Mouse (Mus musculus) adrenal gland, postnatal 4 days (tissue): ENCODE data around the gene 4930558C23Rik. TPM values are rescaled to one million over a fixed set of nuclear protein-coding genes. Genes with fewer than 3 reads are reported as not detected.
"Not testable (repeated sequence)": the region's sequence is repeated elsewhere in the genome, so short reads cannot be mapped to it uniquely, and the experiment has no call there.

Source experiments
- DNase-seq, 2 experiments: peaks; one replicate each; pipeline ENCODE4 v3.0.0; 2021 to 2022; ENCODE audit warnings: low spot score in 2 of 2, mixed read lengths in 2 of 2
- total RNA-seq, 2 experiments: library from RNA; stranded (reverse); gene quantifications; 2 replicates each; pipeline ENCODE4 v1.2.3; 2021

4930558C23Rik gene
- total RNA-seq, 2 experiments from 2014 or later, result not detected

DNA sequence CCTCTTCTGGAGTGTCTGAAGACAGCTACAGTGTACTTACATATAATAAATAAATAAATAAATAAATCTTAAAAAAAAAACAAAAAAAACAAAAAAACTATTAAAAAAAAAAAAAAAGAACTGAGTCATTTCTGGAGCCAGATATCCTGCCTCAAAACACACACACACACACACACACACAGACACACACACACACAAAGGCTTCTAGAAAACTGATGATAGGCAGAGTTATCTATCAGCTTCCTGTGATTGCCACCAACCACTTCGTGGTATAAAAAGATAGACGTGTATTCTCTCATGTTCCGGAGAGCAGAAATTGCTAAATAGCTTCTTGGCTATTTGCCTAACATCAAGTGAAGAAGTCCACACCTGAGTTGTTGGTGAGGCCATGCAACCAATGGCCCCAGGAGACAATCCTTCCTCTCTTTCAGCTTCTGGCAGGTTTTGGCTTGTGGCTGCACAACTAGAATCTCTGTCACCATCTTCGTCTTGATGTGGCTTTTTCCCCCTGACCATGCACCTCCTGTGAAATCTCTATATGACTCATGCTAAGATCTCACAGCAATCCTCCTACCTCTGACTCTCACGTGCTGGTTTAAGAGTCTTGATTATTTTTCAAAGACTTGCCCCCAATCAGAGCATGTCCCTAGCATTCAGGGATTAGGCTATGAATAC lies 17.1 kb downstream of the 4930558C23Rik start:
- no peak for DNase-seq

DNA sequence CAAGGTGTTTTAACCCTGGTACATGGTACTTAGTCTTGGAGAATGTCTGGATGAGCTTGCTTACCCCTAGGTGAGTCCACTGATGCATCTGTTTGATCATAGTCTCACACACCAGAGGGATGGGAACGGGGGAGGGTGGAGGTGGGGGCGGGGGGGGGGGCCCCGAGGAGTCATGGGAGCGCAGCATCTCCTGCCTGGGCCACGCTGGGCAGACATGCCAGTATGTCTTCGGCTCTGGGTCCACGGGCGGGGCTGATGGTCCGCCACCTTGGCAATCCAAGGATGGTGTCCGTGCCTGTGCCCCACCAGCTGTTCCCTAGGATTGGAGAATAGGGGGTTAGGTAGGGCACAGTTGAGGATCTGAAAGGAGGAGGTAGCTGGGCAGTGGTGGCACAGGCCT lies 29.4 kb downstream of the 4930558C23Rik start:
- DNase-seq, result no peak

GRCm38 (mm10) chr3:95370101-95370500 lies 32.5 kb downstream of the 4930558C23Rik start:
- no peak for DNase-seq

DNA sequence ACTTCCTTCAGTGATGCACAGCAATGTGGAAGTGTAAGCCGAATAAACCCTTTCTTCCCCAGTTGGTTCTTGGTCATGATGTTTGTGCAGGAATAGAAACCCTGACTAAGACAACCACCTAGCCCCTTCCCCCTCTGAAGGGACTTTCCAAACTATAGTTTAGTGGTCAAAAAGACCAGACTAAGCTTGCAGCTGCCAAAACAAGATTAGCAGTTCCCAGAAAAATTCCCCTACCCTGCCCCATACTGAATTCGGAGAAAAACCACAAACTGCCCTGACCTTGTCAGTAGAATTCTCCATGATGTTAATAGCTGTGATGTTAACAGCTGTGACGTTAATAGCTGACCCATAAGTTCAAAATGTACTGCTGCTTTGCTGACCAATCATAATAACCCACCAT lies 42.4 kb downstream of the 4930558C23Rik start:
- not testable (repeated sequence) for DNase-seq

DNA sequence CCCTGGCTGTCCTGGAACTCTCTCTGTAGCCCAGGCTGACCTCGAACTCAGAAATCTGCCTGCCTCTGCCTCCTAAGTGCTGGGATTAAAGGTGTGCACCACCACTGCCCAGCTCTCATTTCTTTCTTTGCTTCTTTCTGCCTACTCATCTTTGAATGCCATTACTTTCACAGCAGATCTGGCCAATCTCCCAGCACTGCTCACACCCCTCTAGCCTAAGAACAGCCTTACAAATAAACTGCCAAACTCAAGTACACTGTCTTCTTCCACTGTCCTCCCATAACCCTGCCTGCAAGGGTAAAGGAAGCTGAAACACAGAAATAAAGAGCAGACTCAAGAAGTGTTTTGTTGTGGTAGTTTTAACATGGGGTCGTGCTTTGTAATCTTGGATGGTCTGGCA lies 44.9 kb downstream of the 4930558C23Rik start:
- DNase-seq, result no peak

- DNase-seq, result peak; percentile 89 to 92
Observed at GRCm38 (mm10) chr3:95356701-95357449, 45.8 kb downstream of the 4930558C23Rik start, which contains the start of gene Setdb1. Gene Setdb1 (minus strand): TSS chr3:95357202.

DNA sequence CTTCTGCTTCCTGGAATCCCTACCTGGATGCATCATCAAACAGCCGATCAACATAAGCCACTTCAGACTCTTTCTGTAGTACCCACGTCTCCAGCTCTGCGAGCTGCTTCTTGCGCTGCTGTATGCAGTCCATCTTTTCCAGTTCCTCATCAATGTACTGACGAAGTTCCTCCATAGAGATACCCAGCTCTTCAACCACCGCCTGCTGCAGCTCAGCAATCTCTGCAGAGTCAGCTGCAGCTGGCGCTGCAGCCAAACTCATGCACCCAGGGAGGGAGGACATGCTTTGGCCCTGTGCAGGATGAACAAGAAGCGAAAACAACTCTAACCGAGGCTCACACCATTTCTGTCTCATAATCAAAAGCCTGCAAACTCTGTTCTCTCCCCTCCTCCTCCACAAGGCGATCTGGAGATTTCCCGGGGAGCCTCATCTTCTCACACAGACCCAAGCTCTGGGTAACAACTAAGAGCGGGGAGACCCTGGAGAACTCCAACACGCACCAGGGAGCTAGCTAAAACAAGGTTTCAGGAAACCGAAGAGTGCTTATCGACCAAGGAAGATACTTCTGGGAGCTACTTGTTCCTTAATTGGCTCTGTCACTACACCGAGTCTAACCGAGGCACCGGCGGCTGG lies 46.6 kb downstream of the 4930558C23Rik start:
- DNase-seq, result not testable (repeated sequence)

DNA sequence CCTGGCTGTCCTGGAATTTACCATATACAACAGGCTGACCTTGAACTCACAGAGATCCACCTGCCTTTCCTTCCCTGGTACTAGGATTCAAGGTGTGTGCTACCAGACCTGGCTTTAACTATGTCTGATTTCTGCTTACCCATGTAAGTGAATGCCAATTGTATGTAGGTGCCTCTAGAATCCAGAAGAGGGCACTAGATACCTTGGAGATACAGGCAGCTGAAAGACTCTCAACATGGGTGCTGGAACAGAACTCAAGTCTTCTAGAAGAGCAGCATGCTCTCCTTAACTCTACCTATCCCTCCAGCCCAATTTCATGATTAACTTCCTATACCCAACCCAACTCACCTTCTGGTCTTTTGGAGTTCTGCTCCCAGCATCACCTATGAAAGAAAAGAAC lies 53.1 kb downstream of the 4930558C23Rik start:
- DNase-seq, result no peak

DNA sequence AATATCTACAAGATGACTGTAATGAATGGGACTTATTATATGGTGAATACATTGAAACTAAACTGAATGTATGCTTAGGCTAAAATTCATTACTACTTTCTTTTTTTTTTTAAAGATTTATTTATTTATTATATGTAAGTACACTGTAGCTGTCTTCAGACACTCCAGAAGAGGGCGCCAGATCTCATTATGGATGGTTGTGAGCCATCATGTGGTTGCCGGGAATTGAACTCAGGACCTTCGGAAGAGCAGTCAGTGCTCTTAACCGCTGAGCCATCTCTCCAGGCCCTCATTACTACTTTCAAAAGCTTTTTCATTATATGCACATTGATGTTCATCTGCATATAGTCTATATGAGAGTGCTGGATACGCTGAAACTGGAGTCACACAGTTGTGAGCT lies 54.3 kb downstream of the 4930558C23Rik start:
- not testable (repeated sequence) for DNase-seq

GRCm38 (mm10) chr3:95346454-95346853 lies 56.2 kb downstream of the 4930558C23Rik start:
- no peak for DNase-seq

GRCm38 (mm10) chr3:95343356-95344000 lies 59.2 kb downstream of the 4930558C23Rik start:
- DNase-seq, result not testable (repeated sequence)

GRCm38 (mm10) chr3:95338251-95338650 lies 64.4 kb downstream of the 4930558C23Rik start:
- no peak for DNase-seq

- DNase-seq, result no peak
Observed at GRCm38 (mm10) chr3:95337345-95337744, 65.3 kb downstream of the 4930558C23Rik start.

Other genes with a start within 250 kb of the 4930558C23Rik start
- 10 to 100 TPM; 15.3 to 15.4 TPM for gene Sema6c, start 242.4 kb downstream of the 4930558C23Rik start, total RNA-seq
- 10 to 100 TPM; 33.0 to 35.0 TPM for gene Gabpb2, start 184.9 kb downstream of the 4930558C23Rik start, total RNA-seq
- gene Cdc42se1, start 174.1 kb downstream of the 4930558C23Rik start, total RNA-seq, result 10 to 100 TPM; 82.6 to 93.1 TPM
- gene Mllt11, start 170.7 kb downstream of the 4930558C23Rik start, total RNA-seq, result 10 to 100 TPM; 18.5 to 26.7 TPM
- under 1 TPM; 0.17 to 0.25 TPM for gene Gm128, start 161.2 kb downstream of the 4930558C23Rik start, total RNA-seq
- gene Bnipl, start 151.6 kb downstream of the 4930558C23Rik start, total RNA-seq, result under 1 TPM in 1 of 2 experiments, not detected in 1; 0.90 TPM
- 100 to 1,000 TPM; 127 to 130 TPM for gene Mindy1, start 121.5 kb downstream of the 4930558C23Rik start, total RNA-seq
- 10 to 100 TPM; 31.6 to 32.7 TPM for gene Prune1, start 120.8 kb downstream of the 4930558C23Rik start, total RNA-seq
- gene Anxa9, start 95.7 kb downstream of the 4930558C23Rik start, total RNA-seq, result 1 to 10 TPM; 1.1 to 1.3 TPM
- gene Cers2, start 88.0 kb downstream of the 4930558C23Rik start, total RNA-seq, result 100 to 1,000 TPM; 145 to 147 TPM
- 10 to 100 TPM; 39.0 to 41.1 TPM for gene Setdb1, start 45.6 kb downstream of the 4930558C23Rik start, total RNA-seq
- gene Arnt, start 31.5 kb upstream of the 4930558C23Rik start, total RNA-seq, result 10 to 100 TPM; 76.4 to 76.5 TPM
- gene Ctsk, start 96.4 kb upstream of the 4930558C23Rik start, total RNA-seq, result 10 to 100 TPM; 18.8 to 24.2 TPM
- 10 to 100 TPM; 24.5 to 30.2 TPM for gene Ctss, start 123.9 kb upstream of the 4930558C23Rik start, total RNA-seq
- gene Hormad1, start 156.8 kb upstream of the 4930558C23Rik start, total RNA-seq, result not detected
- 10 to 100 TPM; 45.6 to 46.4 TPM for gene Golph3l, start 186.1 kb upstream of the 4930558C23Rik start, total RNA-seq
- gene Ensa, start 222.2 kb upstream of the 4930558C23Rik start, total RNA-seq, result 10 to 100 TPM; 79.6 to 82.2 TPM